Mouse (Mus musculus): ENCODE data around the gene BC051665.

Gene BC051665

DNA sequence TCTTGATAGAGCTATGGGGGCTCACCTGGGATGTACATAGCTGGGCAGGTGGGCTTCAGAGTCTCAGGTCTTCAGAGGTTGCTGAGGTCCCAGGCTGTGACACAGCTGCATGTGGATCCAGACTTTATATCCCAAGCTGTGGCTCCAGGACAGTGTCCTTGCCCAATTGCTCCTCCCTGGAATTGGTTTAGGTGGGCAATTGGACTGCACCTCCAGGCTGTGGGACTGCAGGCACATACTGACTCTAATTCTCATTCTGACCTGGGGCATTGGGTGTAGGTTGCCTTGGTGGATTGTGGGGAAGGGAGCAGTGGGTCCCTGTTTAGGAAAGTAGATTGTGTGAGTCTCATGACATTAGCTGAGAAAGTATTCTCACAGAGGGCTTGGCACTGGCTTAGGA lies at the start of gene BC051665:
Gene BC051665, minus strand, starts transcription at position 101 of the 400 bp plus-strand sequence.
- in situ Hi-C loops (cut with MboI, MseI), result no loop called here

DNA sequence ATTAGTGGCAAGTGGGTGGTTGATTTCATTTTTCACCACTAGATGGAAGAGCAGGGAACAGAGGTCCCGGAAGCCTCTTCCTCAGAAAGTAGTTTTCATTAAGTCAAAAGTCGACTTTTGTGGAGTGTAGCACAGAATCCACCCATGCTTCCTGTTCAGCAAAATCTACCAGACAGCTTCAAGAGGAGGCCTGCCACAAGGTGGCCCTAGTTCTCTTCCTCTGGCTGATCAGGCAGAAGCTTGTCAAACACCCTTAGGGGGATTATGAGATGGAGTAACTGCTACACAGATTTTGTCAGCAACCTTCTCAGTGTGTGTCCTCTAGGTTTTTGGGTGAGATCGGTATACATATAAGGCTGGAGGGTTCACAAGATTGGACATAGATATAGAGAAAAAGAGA lies 39.9 kb upstream of the BC051665 start:
- in situ Hi-C loops (cut with MboI, MseI), result loop anchor here (10.0 kb wide), 2 partner anchors 139 to 419 kb away; no protein-coding TSS in a partner anchor

DNA sequence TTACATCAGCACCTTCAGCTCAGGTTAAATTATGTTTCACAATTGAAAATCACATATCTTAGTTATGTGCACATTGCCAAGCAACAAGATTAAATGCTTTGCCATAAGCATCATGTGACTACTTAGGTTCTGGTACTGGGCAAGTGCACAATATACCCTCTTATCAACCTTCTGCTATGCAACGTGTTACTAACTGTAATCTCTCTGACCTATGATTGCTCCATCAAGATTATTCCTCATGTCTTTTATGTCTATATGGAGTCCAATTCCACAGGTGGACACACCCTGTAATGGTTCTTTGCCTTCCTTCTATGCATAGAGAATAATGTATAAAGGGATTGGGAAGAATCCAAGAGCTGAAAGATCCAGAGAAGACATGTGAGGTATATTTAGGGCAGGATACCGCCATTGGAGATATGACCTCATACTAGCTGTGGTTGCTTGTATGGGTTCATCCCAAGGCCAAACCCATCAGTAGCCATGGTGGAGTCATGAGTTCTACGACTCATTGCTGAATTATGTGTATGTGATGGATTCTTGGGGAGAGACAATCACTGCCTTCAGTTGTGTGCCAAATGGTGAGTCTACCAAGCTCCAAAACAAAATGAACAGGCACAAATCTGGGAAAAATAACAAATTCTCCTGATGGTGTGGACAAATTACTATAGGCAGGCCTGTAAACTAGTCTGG lies 34.5 kb upstream of the BC051665 start:
- in situ Hi-C loops (cut with MboI, MseI), result loop anchor here (10.0 kb wide), 2 partner anchors 144 to 424 kb away; no protein-coding TSS in a partner anchor

DNA sequence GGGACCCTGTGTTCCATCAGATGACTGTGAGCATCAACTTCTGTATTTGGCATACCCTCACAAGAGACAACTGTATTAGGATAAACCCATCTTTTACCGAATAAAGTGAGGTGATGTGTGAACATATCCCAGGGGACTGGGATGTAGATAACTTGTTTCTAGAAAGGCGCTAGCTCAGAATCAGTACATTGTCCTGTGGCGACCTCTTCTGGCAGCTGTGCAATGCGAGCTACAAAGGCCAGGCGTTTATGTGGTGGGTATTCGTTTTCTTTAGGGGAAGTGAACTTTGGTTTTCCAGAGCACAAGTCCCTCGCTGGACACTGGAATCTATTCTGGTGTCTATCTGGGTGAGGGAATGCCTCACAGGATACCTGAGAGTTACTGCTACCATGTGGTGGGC lies 33.3 kb upstream of the BC051665 start:
- in situ Hi-C loops (cut with MboI, MseI), result no loop called here

DNA sequence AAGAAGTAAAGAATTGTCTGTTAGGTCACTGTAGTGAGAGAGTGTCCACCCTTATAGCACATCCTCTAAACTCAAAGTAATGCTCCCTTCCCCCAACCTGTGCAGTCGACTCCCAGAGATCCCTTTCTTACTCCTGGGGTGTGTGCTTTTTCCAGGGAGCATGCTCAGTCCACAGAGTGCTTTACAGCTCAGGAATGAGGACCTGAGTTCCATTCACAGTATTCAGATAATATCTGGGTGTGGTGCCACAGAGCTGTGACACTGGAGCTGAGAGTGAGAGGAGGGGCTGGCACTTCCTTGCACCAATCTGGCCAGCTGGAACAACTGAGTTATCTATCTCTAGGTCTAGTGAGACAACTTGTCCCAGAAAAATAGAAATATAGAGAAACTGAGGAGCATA lies 27.6 kb upstream of the BC051665 start:
- in situ Hi-C loops (cut with MboI, MseI), result no loop called here

DNA sequence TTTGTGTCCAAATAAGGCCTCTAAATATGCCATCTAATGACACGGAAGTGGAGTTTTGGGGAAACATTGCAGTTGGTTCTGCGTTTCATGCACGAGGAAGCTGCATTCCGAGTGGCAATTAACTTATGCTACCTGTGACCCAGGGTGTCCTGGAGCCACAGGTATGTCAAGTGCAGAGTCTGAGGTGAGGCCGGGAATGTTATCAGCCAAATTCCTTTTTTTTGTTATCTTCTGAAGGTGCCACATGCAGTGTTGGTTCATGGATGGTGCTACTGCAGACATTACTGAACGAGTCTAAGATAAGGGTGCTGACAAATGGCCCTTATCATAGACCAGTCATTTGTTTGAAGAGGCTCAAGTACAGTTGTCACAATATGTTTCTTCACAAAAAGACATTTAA lies 26.6 kb upstream of the BC051665 start:
- in situ Hi-C loops (cut with MboI, MseI), result no loop called here

DNA sequence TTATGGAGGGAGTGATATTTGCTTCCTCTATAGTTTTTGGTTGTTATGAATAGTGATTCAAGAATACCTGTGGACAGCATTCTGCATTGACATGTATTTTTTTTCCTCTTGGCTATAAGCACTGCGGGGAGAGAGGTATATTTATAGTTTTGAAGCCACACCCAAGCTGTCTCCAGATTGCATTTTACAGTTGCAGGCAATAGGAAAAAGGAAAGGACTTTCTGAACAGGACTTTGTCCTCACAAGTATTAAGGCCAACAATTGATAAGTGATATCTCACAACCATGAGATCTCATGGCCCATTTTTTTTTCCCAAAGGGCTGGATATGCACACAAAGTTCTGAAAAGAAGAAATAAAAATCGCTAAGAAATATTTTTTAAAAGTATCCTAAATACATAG lies 23.5 kb upstream of the BC051665 start:
- in situ Hi-C loops (cut with MboI, MseI), result loop anchor here in 1 of 2 experiments (5.0 kb wide), 1 partner anchor 62 kb away; no protein-coding TSS in a partner anchor

DNA sequence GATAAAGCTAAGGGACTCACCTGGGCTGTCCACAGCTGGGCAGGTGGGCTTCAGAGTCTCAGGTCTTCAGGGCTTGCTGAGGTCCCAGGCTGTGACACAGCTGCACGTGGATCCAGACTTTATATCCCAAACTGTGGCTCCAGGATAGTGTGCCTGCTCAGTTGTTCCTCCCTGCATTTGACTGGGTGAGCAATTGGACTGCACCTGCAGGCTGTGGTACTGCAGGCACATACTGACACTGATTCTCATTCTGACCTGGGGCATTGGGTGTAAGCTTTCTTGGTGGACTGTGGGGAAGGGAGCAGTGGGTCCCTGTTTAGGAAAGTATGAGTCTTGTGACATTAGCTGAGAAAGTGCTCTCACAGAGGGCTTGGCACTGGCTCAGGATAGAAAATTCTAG lies 16.6 kb upstream of the BC051665 start, which contains the start of gene Ctsll3:
Gene Ctsll3, minus strand, starts transcription at position 101 of the 400 bp plus-strand sequence.
- in situ Hi-C loops (cut with MboI, MseI), result no loop called here

DNA sequence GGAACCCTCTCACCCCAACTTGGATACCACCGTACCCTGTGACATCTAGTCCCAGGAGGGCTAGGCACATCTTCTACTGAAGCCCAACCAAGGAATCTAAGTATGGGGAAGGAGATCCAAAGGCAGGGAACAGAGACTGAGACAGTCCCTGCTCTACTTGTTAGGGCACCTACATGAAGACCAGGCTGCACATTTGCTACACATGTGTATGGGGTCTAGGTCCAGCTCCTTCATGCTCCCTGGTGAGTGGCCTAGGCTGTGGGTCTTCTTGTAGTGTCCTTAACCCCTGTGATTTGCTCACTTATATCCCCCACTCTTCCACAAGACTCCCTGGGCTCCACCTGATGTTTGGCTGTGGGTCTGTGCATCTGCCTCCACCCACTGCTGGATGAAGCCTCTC lies 3.3 kb upstream of the BC051665 start:
- in situ Hi-C loops (cut with MboI, MseI), result no loop called here

DNA sequence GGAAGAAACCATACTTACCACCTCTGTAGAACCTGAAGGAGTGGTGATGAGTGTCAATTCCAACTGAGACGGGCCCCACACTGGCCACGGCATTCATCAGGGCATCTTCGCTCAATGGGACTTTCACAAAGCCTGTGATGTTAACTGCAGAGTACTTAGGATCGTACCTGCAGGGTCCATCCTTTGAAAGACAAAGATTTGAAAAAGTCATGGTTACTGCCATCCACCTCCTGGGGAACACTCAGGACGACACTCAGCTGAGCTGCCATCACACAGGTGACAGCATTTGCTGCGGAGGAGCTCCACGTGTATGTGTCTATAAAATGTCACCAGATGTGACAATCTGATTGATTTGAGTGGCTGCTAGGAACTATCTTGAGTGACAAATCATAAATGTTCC lies 2.9 kb downstream of the BC051665 start:
- in situ Hi-C loops (cut with MboI, MseI), result loop anchor here in 1 of 2 experiments (5.0 kb wide), 1 partner anchor 1776 kb away; no protein-coding TSS in a partner anchor

DNA sequence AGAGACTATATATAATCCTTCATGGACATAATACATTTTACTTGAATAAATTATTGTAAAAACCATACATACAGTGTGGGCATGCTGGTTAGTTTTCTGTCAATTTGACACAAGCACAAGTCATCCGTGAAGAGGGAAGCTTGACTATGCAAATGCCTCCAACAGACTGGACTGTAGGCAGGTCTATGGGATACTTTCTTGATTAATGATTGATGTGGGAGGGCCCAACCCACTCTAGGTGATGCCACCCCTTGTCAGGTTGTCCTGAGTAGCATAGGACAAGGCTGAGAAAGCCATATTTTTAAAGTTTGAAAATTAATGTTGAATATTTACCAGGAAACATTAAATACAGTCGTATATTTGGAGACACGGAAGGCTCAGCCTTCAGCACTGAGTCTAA lies 5.6 kb downstream of the BC051665 start:
- in situ Hi-C loops (cut with MboI, MseI), result loop anchor here in 1 of 2 experiments (5.0 kb wide), 1 partner anchor 1773 kb away; no protein-coding TSS in a partner anchor

DNA sequence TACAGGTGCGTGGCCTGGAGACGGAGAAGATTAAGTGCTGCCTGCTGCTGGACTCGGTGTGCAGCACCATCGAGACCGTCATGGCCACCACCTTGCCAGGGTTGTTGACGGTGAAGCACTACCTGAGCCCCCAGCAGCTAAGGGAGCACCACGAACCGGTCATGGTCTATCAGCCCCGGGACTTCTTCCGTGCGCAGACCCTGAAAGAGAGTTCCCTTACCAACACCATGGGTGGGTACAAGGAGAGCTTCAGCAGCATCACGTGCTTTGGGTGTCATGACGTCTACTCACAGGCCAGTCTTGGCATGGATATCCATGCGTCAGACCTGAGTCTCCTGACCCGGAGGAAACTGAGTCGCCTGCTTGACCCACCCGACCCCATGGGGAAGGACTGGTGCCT lies 25.0 kb downstream of the BC051665 start:
- in situ Hi-C loops (cut with MboI, MseI), result loop anchor here (5.0 to 25.0 kb wide), 3 partner anchors 486 to 899 kb away; partner anchors contain the start of gene Cts8 (in 1 of the 2)

DNA sequence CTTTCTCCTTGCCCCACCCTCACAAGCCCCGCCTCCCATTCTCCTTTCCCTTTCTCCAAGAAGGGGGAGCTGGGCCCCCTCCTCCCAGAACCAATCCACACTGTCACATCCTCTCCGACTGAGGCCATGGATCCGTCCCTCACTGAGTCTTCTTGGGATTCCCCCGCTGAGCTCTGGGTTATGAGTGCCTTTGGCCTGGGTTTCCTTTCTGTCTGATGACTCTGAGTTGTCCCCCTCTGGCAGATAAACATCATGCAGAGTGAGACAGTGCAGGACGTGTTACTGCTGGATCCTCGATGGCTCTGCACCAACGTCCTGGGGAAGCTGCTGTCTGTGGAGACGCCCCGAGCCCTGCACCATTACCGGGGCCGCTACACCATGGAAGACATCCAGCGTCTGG lies 25.8 kb downstream of the BC051665 start:
- in situ Hi-C loops (cut with MboI, MseI), result loop anchor here (5.0 to 25.0 kb wide), 3 partner anchors 487 to 898 kb away; partner anchors contain the start of gene Cts8 (in 1 of the 2)

DNA sequence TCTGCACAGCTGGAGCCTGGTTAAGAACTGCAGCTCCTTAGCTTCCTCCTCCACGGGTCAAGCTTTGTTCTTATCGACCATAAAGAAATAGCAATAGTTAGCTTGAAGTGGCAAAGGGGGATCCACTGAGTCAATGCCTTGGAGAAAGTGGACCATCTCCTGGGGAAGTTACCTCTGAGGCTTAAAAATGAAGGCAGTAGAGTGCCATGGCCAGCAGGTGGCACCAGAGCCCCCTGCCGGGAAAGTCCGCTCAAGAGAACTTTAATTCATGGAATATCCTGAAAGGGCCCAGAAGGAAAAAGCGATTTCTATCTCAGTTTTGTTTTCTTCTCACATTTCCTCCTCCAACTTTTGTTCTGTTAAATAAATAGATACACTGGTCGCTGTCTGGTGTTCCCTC lies 27.0 kb downstream of the BC051665 start:
- in situ Hi-C loops (cut with MboI, MseI), result loop anchor here in 1 of 2 experiments (25.0 kb wide), 1 partner anchor 897 kb away; no protein-coding TSS in a partner anchor

DNA sequence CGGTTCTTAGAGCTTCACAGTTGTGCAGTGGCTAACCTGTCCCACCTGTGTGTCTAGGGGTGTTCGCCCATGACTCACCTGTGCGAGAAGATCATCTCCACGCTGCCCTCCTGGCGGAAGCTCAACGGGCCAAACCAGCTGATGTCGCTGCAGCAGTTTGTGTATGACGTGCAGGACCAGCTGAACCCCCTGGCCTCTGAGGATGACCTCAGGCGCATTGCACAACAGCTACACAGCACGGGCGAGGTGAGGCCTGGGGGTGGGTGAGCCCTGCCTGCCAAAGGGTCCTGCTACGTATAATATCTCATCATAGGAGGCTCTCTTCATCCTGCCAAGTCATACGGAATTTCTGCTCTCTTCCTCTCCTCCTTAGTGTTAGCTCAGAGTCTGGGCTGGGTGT lies 28.9 kb downstream of the BC051665 start:
- in situ Hi-C loops (cut with MboI, MseI), result loop anchor here in 1 of 2 experiments (25.0 kb wide), 1 partner anchor 895 kb away; no protein-coding TSS in a partner anchor

DNA sequence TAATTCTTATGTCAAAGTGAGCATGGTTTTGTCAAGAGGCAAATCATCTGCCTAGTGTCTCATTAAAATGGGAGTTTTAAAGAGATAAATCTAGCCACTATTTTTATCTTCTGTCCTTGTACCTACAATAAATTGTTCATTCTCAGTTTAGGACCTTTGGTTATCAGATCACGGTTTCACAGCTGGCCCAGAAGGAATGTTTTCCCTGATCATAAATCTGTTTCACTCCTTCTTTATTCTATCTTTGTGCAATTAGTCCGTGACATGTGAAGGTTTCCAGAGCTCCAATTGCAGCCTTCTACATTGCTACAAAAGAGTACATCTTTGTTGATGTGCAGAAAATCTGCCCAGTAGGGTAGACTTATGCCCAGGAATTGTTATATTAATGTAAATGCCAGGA lies 30.9 kb downstream of the BC051665 start:
- in situ Hi-C loops (cut with MboI, MseI), result loop anchor here in 1 of 2 experiments (25.0 kb wide), 1 partner anchor 893 kb away; no protein-coding TSS in a partner anchor

DNA sequence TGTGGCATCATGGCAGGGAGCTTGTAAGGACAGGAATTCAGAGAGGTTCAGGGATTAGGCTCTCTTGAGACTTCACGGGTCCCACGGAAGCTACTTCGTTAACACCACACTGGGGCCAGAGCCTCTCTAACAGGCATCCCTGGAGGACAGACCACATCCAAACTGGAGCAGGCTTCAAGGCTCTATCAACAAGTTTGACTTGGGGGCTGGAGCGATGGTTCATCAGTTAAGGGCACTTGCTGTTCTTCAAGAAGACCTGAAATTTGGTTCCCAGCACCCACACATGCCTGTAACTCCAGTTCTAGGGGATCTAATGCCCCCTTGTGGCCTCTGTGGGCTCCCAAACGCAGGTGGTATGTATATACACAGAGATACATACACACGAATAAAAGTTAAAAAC lies 32.9 kb downstream of the BC051665 start:
- in situ Hi-C loops (cut with MboI, MseI), result loop anchor here in 1 of 2 experiments (25.0 kb wide), 1 partner anchor 891 kb away; no protein-coding TSS in a partner anchor

DNA sequence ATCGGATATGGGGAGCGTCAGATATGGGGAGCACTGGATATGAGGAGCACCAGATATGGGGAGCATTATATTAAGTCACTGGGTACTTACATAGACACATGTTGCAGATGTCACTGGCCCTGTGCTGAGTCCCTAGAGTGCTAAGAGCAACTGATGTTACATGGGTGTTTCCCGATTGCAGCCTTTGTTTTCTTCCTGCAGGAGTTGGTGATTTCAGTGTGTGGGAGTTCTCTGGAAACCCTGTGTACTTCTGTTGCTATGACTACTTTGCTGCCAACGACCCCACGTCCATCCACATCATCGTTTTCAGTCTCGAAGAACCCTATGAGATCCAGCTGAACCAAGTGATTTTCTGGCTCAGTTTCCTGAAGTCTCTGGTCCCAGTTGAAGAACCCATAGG lies 35.2 kb downstream of the BC051665 start:
- in situ Hi-C loops (cut with MboI, MseI), result loop anchor here in 1 of 2 experiments (25.0 kb wide), 1 partner anchor 889 kb away; no protein-coding TSS in a partner anchor

DNA sequence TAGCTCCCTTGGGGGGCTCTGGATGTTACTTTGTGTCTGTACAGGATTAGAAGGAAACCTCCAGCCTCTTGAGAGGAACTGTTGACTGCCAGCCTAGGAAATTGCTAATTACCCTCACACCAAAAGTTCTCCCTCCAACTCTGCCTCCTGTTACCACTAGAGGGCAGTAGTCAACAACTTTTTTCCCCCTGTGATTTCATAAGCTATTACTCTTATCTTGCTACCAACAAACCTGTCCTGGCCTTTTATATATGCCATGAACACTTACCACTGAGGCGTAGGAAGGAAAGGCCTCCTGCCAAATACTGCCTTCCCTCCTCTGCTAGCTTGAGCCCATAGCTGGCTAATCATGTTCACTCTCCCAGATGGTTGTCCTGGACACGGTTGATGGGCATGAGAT lies 37.6 kb downstream of the BC051665 start:
- in situ Hi-C loops (cut with MboI, MseI), result loop anchor here in 1 of 2 experiments (5.0 kb wide), 3 partner anchors 59 to 271 kb away; no protein-coding TSS in a partner anchor

DNA sequence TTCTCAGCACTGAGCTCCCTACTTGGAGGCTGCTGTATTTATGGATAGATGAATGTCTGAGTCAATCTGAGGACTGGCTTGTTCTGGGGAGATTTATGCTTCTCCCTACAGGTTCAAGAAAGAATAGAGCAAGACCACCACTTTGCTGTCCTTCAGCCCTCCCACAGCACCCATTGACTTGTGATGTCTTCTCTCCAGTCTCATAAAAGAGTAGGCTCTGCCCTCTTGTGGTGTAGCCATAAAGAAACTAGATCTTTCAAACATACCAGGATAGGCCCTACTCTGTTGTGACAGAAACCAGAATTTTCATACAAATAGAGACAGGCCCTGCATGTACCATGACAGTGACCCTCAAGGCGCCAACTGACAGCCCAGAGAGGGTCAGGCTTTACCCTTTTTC lies 39.0 kb downstream of the BC051665 start:
- in situ Hi-C loops (cut with MboI, MseI), result loop anchor here in 1 of 2 experiments (5.0 kb wide), 3 partner anchors 60 to 270 kb away; no protein-coding TSS in a partner anchor

DNA sequence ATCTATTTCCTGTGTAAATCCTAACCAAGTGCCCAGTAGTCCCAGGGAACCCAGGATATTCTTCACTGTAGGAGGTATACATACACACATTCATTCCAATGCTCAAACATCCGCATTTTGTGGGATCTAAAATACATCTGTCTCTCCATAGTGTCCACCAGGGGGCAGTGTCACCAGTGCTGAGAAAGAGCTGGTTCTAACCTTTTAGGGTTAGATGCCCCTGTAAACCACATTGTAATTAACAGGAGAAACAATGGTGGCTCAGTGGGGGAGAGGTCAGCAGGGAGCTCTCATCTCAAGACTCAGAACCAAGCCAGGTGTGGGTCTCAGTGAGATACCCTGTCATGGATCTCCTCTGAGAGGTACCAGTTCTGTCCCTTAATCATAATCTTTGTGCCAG lies 39.9 kb downstream of the BC051665 start:
- in situ Hi-C loops (cut with MboI, MseI), result loop anchor here in 1 of 2 experiments (5.0 kb wide), 3 partner anchors 61 to 269 kb away; no protein-coding TSS in a partner anchor

DNA sequence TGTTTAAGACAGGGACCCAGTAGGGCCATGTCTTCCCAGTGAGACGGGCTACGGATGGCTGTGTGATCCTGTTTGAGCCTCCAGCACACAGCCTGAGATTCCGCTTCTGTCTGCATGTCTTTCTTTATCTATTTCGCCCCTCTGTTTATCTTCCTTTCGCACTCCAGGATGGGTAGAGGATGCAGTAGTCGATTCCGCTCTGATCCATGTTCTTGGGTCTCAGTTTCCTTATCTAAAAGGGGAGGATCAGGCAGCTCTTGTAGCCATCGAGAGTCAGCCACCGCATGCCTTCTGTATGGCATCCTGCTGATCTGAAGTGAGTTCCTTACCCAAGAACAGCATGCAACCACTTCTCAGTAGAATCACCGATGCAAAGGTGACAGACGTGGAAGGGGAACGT lies 40.8 kb downstream of the BC051665 start:
- in situ Hi-C loops (cut with MboI, MseI), result loop anchor here in 1 of 2 experiments (5.0 kb wide), 3 partner anchors 62 to 268 kb away; no protein-coding TSS in a partner anchor
